Comparison of ENCODE assay signal across 9 mouse cellular contexts in genomic region chr4:128855613-128856040, GRCm38 (mm10). TPM values are rescaled to one million over a fixed set of nuclear protein-coding genes. Genes with fewer than 3 reads are reported as not detected.
DNase-seq lines count a peak whose midpoint lies in the region; ATAC-seq and TF ChIP-seq lines count a peak whose summit lies in the region.
"Had no signal": no experiment of that assay in that cellular context is flagged by ENCODE, and none has a peak within 500 bp of the region (broad histone marks: within the 10 kb centered on the region; RNA-seq: fewer than 3 reads in every experiment).

No protein-coding gene starts in this region.

- H3K9ac ChIP-seq in heart, adult 2 months (ENCODE audit: low read depth, low read length), result no peak overlapping the region
- H3K9ac ChIP-seq in forebrain, embryonic 16.5 days (replicated peaks; ENCODE audit: low read depth, low read length), result no peak overlapping the region
- H3K9ac ChIP-seq in midbrain, embryonic 15.5 days, result no peak overlapping the region
- H3K9ac ChIP-seq: embryonic facial prominence, embryonic 13.5 days had no signal

- TF ChIP-seq CTCF in heart, adult 2 months (IDR thresholded peaks at IDR 0.05), result no peak

- no peak overlapping the region for H3K4me2 ChIP-seq in forebrain, embryonic 16.5 days (ENCODE audit: low read length)
- H3K4me2 ChIP-seq in midbrain, embryonic 15.5 days, result no peak overlapping the region
- H3K4me2 ChIP-seq: embryonic facial prominence, embryonic 13.5 days had no signal

- H3K9me3 ChIP-seq in forebrain, embryonic 16.5 days (ENCODE audit: control insufficient read depth, low read length), result peaks cover 2% of the 10 kb centered on the region; the same call in 1 of the 2 replicates
- no peaks in the 10 kb centered on the region for H3K9me3 ChIP-seq in midbrain, embryonic 15.5 days

- no peak for TF ChIP-seq EP300 in heart, adult 2 months (IDR thresholded peaks at IDR 0.05; ENCODE audit: insufficient read depth, low read depth, low read length)

- intact Hi-C loops in heart, adult 2 months (cut with DNase I), result loop anchor here (5.0 kb wide), 3 partner anchors 48 to 238 kb away; partner anchors contain the start of genes Tlr12 and Zfp362

- 36% methylated on average over 4 of the region's 4 CpGs for WGBS in heart, adult 2 months
- WGBS in forebrain, embryonic 16.5 days, result 75% methylated on average over 4 of the region's 4 CpGs
- 73% methylated on average over 4 of the region's 4 CpGs for WGBS in midbrain, embryonic 15.5 days

- DNase-seq in cerebellum, postnatal 10 days, result peak; percentile 68 to 71
- no peak for DNase-seq in cerebellum, adult 9-11 months
- peak; percentile 34 to 47 for DNase-seq in heart, adult 2 months
- DNase-seq in kidney, postnatal 14 days, result peak; percentile 91
- DNase-seq in ovary, adult 18-20 months (ENCODE audit: low spot score), result peak; percentile 61
- no peak for DNase-seq in right cerebral cortex, adult 18-20 months

- TF ChIP-seq POLR2A in heart, adult 2 months (IDR thresholded peaks at IDR 0.05; ENCODE audit: insufficient read depth, low read depth, low read length), result no peak

- H3K27me3 ChIP-seq in heart, adult 2 months (ENCODE audit: control insufficient read depth, insufficient read depth, low read length), result no peaks in the 10 kb centered on the region
- H3K27me3 ChIP-seq in forebrain, embryonic 16.5 days (replicated peaks; ENCODE audit: control insufficient read depth, insufficient read depth, low read length), result no peaks in the 10 kb centered on the region
- H3K27me3 ChIP-seq in midbrain, embryonic 15.5 days (replicated peaks), result no peaks in the 10 kb centered on the region
- H3K27me3 ChIP-seq: embryonic facial prominence, embryonic 13.5 days had no signal

- ATAC-seq in forebrain, embryonic 16.5 days, result no peak
- ATAC-seq in midbrain, embryonic 15.5 days (replicated peaks), result no peak

- no peaks in the 10 kb centered on the region for H3K4me1 ChIP-seq in heart, adult 2 months (ENCODE audit: control insufficient read depth, insufficient read depth, low read length)
- H3K4me1 ChIP-seq in forebrain, embryonic 16.5 days (replicated peaks; ENCODE audit: control insufficient read depth, insufficient read depth, low read length), result no peaks in the 10 kb centered on the region
- H3K4me1 ChIP-seq in midbrain, embryonic 15.5 days, result no peaks in the 10 kb centered on the region

- H3K27ac ChIP-seq in heart, adult 2 months, result no peak overlapping the region
- no peak overlapping the region for H3K27ac ChIP-seq in forebrain, embryonic 16.5 days (ENCODE audit: low read length)
- H3K27ac ChIP-seq in midbrain, embryonic 15.5 days, result no peak overlapping the region
- H3K27ac ChIP-seq: embryonic facial prominence, embryonic 13.5 days had no signal

- no peaks in the 10 kb centered on the region for H3K79me2 ChIP-seq in heart, adult 2 months (replicated peaks; ENCODE audit: control insufficient read depth, insufficient read depth, low read length)

- H3K4me3 ChIP-seq in heart, adult 2 months, result no peak overlapping the region
- no peak overlapping the region for H3K4me3 ChIP-seq in forebrain, embryonic 16.5 days (replicated peaks; ENCODE audit: low read length)
- no peak overlapping the region for H3K4me3 ChIP-seq in midbrain, embryonic 15.5 days
- H3K4me3 ChIP-seq: embryonic facial prominence, embryonic 13.5 days had no signal

- H3K36me3 ChIP-seq in heart, adult 2 months (ENCODE audit: control insufficient read depth, insufficient read depth, low read length), result no peaks in the 10 kb centered on the region
- no peaks in the 10 kb centered on the region for H3K36me3 ChIP-seq in forebrain, embryonic 16.5 days (ENCODE audit: control insufficient read depth, insufficient read depth)
- no peaks in the 10 kb centered on the region for H3K36me3 ChIP-seq in midbrain, embryonic 15.5 days (replicated peaks)
- H3K36me3 ChIP-seq: embryonic facial prominence, embryonic 13.5 days had no signal

RNA-seq across cellular contexts. Expression of gene Trim62, which starts 27.8 kb away (rescaled TPM):
- 1 to 10 TPM; 1.2 to 1.5 TPM for total RNA-seq in heart, adult 2 months (2021)
- 1.2 and 1.3 TPM in 2 replicates for polyA plus RNA-seq in heart, adult 2 months (2012; rRNA removed)
- 9.3 and 10.9 TPM in 2 replicates for polyA plus RNA-seq in forebrain, embryonic 16.5 days (2015; fragmentation: Nextera tagmentation; extraction: Ambion mirVana)
- 21.3 and 21.5 TPM in 2 replicates for polyA plus RNA-seq in midbrain, embryonic 15.5 days (2015; fragmentation: Nextera tagmentation; extraction: Ambion mirVana)

RNA-seq across cellular contexts. Expression of gene Zfp362, which starts 49.8 kb away (rescaled TPM):
- total RNA-seq in heart, adult 2 months (2021), result 10 to 100 TPM; 11.9 to 12.8 TPM
- 13.2 and 18.8 TPM in 2 replicates for polyA plus RNA-seq in heart, adult 2 months (2012; rRNA removed)
- 45.2 and 47.6 TPM in 2 replicates for polyA plus RNA-seq in forebrain, embryonic 16.5 days (2015; fragmentation: Nextera tagmentation; extraction: Ambion mirVana)
- polyA plus RNA-seq in midbrain, embryonic 15.5 days (2015; fragmentation: Nextera tagmentation; extraction: Ambion mirVana), result 40.1 and 42.2 TPM in 2 replicates

Comparison
In these comparisons a context has a peak if more than half of its experiments do, and no peak if none do; other contexts are left out.
1. DNase-seq: peak in cerebellum, postnatal 10 days (2 of 2), heart, adult 2 months (2 of 2), kidney, postnatal 14 days (single experiment) and ovary, adult 18-20 months (single experiment); none in cerebellum, adult 9-11 months (single experiment) and right cerebral cortex, adult 18-20 months (single experiment).